Mouse (Mus musculus) urinary bladder, postnatal 4 days (tissue): ENCODE results near the gene Gm49361.

Experiments
- DNase-seq, 2 experiments: peaks; one replicate each; pipeline ENCODE4 v3.0.0; 2021 to 2022; ENCODE audit warnings: low spot score in 2 of 2

Gm49361 gene

GRCm38 (mm10) chr14:57729975-57730499, 15.9 kb downstream of the Gm49361 start:
- no peak for DNase-seq

GRCm38 (mm10) chr14:57729364-57729763, 16.5 kb downstream of the Gm49361 start:
- DNase-seq: no peak

- no peak for DNase-seq
These were observed 19.7 kb downstream of the Gm49361 start for GRCm38 (mm10) chr14:57726172-57726571.

GRCm38 (mm10) chr14:57724473-57724872, 21.4 kb downstream of the Gm49361 start:
- no peak for DNase-seq

GRCm38 (mm10) chr14:57718245-57718644, 27.7 kb downstream of the Gm49361 start:
- no peak for DNase-seq

- DNase-seq: no peak
These were observed 29.2 kb downstream of the Gm49361 start for GRCm38 (mm10) chr14:57716601-57717245.

- no peak for DNase-seq
These were observed 33.0 kb downstream of the Gm49361 start for GRCm38 (mm10) chr14:57712884-57713283.

GRCm38 (mm10) chr14:57711059-57711458, 34.8 kb downstream of the Gm49361 start:
- no peak for DNase-seq

- no peak for DNase-seq
These were observed 36.7 kb downstream of the Gm49361 start for GRCm38 (mm10) chr14:57709171-57709570.

- DNase-seq: peak in 1 of 2 experiments; percentile 55
These were observed 37.3 kb downstream of the Gm49361 start for GRCm38 (mm10) chr14:57708580-57708979.

GRCm38 (mm10) chr14:57707100-57707893, 38.6 kb downstream of the Gm49361 start:
- DNase-seq: peak in 1 of 2 experiments; percentile 70

- no peak for DNase-seq
These were observed 39.2 kb downstream of the Gm49361 start for GRCm38 (mm10) chr14:57706760-57707099.

- DNase-seq: no peak
These were observed 40.1 kb downstream of the Gm49361 start for GRCm38 (mm10) chr14:57705759-57706158.

- no peak for DNase-seq
These were observed 40.8 kb downstream of the Gm49361 start for GRCm38 (mm10) chr14:57705075-57705474.

GRCm38 (mm10) chr14:57701915-57702477, 43.9 kb downstream of the Gm49361 start:
- DNase-seq: no peak

- peak in 1 of 2 experiments; percentile 57 for DNase-seq
These were observed 46.4 kb downstream of the Gm49361 start for GRCm38 (mm10) chr14:57699461-57699970.

- DNase-seq: peak in 1 of 2 experiments; percentile 23
These were observed 46.9 kb downstream of the Gm49361 start for GRCm38 (mm10) chr14:57699016-57699415.

GRCm38 (mm10) chr14:57696066-57696465, 49.8 kb downstream of the Gm49361 start:
- DNase-seq: peak in 1 of 2 experiments; percentile 52

GRCm38 (mm10) chr14:57695550-57695949, 50.4 kb downstream of the Gm49361 start:
- DNase-seq: peak in 1 of 2 experiments; percentile 47

GRCm38 (mm10) chr14:57694246-57694645, 51.7 kb downstream of the Gm49361 start:
- peak in 1 of 2 experiments; percentile 44 for DNase-seq

- DNase-seq: peak in 1 of 2 experiments; percentile 20
These were observed 53.3 kb downstream of the Gm49361 start for GRCm38 (mm10) chr14:57692517-57693130.

- no peak for DNase-seq
These were observed 54.6 kb downstream of the Gm49361 start for GRCm38 (mm10) chr14:57691316-57691715.
